Mouse (Mus musculus): ENCODE data around the gene Erg.

Gene Erg

GRCm38 (mm10) chr16:95487606-95488351, 98.6 kb downstream of the Erg start:
- no peak for DNase-seq (ENCODE audit: extremely low read depth, low read depth)

- no peak for DNase-seq (ENCODE audit: extremely low read depth, low read depth)
Measured at GRCm38 (mm10) chr16:95481176-95481575, 105.2 kb downstream of the Erg start.

GRCm38 (mm10) chr16:95478558-95478957, 107.8 kb downstream of the Erg start:
- no peak for DNase-seq (ENCODE audit: extremely low read depth, low read depth)

GRCm38 (mm10) chr16:95475041-95475440, 111.4 kb downstream of the Erg start:
- no peak for DNase-seq (ENCODE audit: extremely low read depth, low read depth)

- DNase-seq (ENCODE audit: extremely low read depth, low read depth): no peak
Measured at GRCm38 (mm10) chr16:95473946-95474345, 112.4 kb downstream of the Erg start.

- DNase-seq (ENCODE audit: extremely low read depth, low read depth): no peak
Measured at GRCm38 (mm10) chr16:95472771-95473170, 113.6 kb downstream of the Erg start.

GRCm38 (mm10) chr16:95469262-95470139, 116.9 kb downstream of the Erg start:
- no peak for DNase-seq (ENCODE audit: extremely low read depth, low read depth)

GRCm38 (mm10) chr16:95467893-95468292, 118.5 kb downstream of the Erg start:
- no peak for DNase-seq (ENCODE audit: extremely low read depth, low read depth)

- DNase-seq (ENCODE audit: extremely low read depth, low read depth): no peak
Measured at GRCm38 (mm10) chr16:95466548-95466947, 119.8 kb downstream of the Erg start.

GRCm38 (mm10) chr16:95464609-95465008, 121.8 kb downstream of the Erg start:
- no peak for DNase-seq (ENCODE audit: extremely low read depth, low read depth)

GRCm38 (mm10) chr16:95463796-95464195, 122.6 kb downstream of the Erg start:
- no peak for DNase-seq (ENCODE audit: extremely low read depth, low read depth)

GRCm38 (mm10) chr16:95461941-95462340, 124.5 kb downstream of the Erg start:
- no peak for DNase-seq (ENCODE audit: extremely low read depth, low read depth)

GRCm38 (mm10) chr16:95460336-95460735, 126.1 kb downstream of the Erg start:
- DNase-seq (ENCODE audit: extremely low read depth, low read depth): no peak

GRCm38 (mm10) chr16:95459325-95459691, 127.1 kb downstream of the Erg start:
- DNase-seq (ENCODE audit: extremely low read depth, low read depth): no peak

- no peak for DNase-seq (ENCODE audit: extremely low read depth, low read depth)
Measured at GRCm38 (mm10) chr16:95458590-95459324, 127.6 kb downstream of the Erg start.

GRCm38 (mm10) chr16:95457006-95457405, 129.4 kb downstream of the Erg start:
- no peak for DNase-seq (ENCODE audit: extremely low read depth, low read depth)

- DNase-seq (ENCODE audit: extremely low read depth, low read depth): no peak
Measured at GRCm38 (mm10) chr16:95455896-95456295, 130.5 kb downstream of the Erg start.

GRCm38 (mm10) chr16:95455461-95455860, 130.9 kb downstream of the Erg start:
- no peak for DNase-seq (ENCODE audit: extremely low read depth, low read depth)

- DNase-seq (ENCODE audit: extremely low read depth, low read depth): no peak
Measured at GRCm38 (mm10) chr16:95452411-95452810, 134.0 kb downstream of the Erg start.

- DNase-seq (ENCODE audit: extremely low read depth, low read depth): no peak
Measured at GRCm38 (mm10) chr16:95449361-95449725, 137.1 kb downstream of the Erg start.

- DNase-seq (ENCODE audit: extremely low read depth, low read depth): no peak
Measured at GRCm38 (mm10) chr16:95448643-95449360, 137.6 kb downstream of the Erg start.

Data from MEL-GATA-1-ER (cell line).